Mouse (Mus musculus): Measurements from ENCODE around the gene Srp54a. TPM values are rescaled to one million over a fixed set of nuclear protein-coding genes. Genes with fewer than 3 reads are reported as not detected.
"Not testable (repeated sequence)": the region's sequence is repeated elsewhere in the genome, so short reads cannot be mapped to it uniquely, and the experiment has no call there.

Srp54a gene
- polyA plus RNA-seq, 1 experiment from 2014 or later: 158 TPM

GRCm38 (mm10) chr12:55092127-55092526 is 12.1 kb downstream of the Srp54a start:
- ATAC-seq (replicated peaks; ENCODE audit: extremely low read depth, insufficient read depth, low FRiP score); H3K27ac ChIP-seq (ENCODE audit: low read length); H3K9me3 ChIP-seq (replicated peaks; ENCODE audit: control insufficient read depth, low read length); H3K27me3 ChIP-seq (ENCODE audit: control insufficient read depth, insufficient read depth, low read length); H3K4me1 ChIP-seq (ENCODE audit: control insufficient read depth, insufficient read depth, low read length); H3K36me3 ChIP-seq (ENCODE audit: control insufficient read depth, insufficient read depth); H3K4me2 ChIP-seq (ENCODE audit: low read depth, low read length); H3K9ac ChIP-seq (ENCODE audit: low read length); H3K4me3 ChIP-seq (ENCODE audit: low read length): not testable (repeated sequence)
- 90% methylated on average over 1 of the region's 7 CpGs for WGBS

- H3K9me3 ChIP-seq (replicated peaks; ENCODE audit: control insufficient read depth, low read length); H3K36me3 ChIP-seq (ENCODE audit: control insufficient read depth, insufficient read depth); H3K4me3 ChIP-seq (ENCODE audit: low read length); H3K4me2 ChIP-seq (ENCODE audit: low read depth, low read length); H3K27ac ChIP-seq (ENCODE audit: low read length); H3K9ac ChIP-seq (ENCODE audit: low read length); ATAC-seq (replicated peaks; ENCODE audit: extremely low read depth, insufficient read depth, low FRiP score); H3K27me3 ChIP-seq (ENCODE audit: control insufficient read depth, insufficient read depth, low read length); H3K4me1 ChIP-seq (ENCODE audit: control insufficient read depth, insufficient read depth, low read length): not testable (repeated sequence)
- WGBS: no CpG with 5 or more reads among the region's 7 CpGs
Observed at GRCm38 (mm10) chr12:55112616-55113015, 32.6 kb downstream of the Srp54a start.

DNA sequence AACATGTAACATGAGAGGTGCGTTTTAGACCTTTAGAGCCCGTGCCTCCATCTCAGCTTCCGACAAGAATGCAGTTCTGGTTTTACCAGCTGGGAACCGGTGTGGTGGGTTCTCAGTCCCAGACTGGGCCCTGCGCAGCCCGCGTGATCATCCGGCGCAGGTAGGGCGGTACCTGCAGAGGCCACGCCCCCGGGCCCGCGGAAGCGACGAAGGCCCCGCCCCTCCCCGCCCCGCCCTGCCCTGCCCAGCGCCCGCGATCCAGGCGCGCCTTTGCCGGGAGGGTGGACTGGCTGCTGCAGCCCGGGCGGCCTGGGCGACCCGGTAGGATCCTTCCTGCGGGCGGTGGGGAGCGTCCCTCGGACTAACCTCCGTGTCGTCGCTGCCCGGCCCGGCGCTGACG is 44.2 kb downstream of the Srp54a start, which contains the start of gene Fam177a:
TSS of gene Fam177a (plus strand) at position 228 of the 400 bp plus-strand sequence.
- H3K27me3 ChIP-seq (ENCODE audit: control insufficient read depth, insufficient read depth, low read length); H3K27ac ChIP-seq (ENCODE audit: low read length); H3K36me3 ChIP-seq (ENCODE audit: control insufficient read depth, insufficient read depth); H3K4me1 ChIP-seq (ENCODE audit: control insufficient read depth, insufficient read depth, low read length); H3K4me3 ChIP-seq (ENCODE audit: low read length); H3K4me2 ChIP-seq (ENCODE audit: low read depth, low read length); H3K9ac ChIP-seq (ENCODE audit: low read length); H3K9me3 ChIP-seq (replicated peaks; ENCODE audit: control insufficient read depth, low read length): not testable (repeated sequence)
- WGBS: no CpG with 5 or more reads among the region's 40 CpGs
- peak; percentile 96 for ATAC-seq (replicated peaks; ENCODE audit: extremely low read depth, insufficient read depth, low FRiP score)

- H3K4me3 ChIP-seq (ENCODE audit: low read length); H3K9me3 ChIP-seq (replicated peaks; ENCODE audit: control insufficient read depth, low read length); H3K9ac ChIP-seq (ENCODE audit: low read length); H3K27ac ChIP-seq (ENCODE audit: low read length); H3K36me3 ChIP-seq (ENCODE audit: control insufficient read depth, insufficient read depth); H3K4me2 ChIP-seq (ENCODE audit: low read depth, low read length); H3K27me3 ChIP-seq (ENCODE audit: control insufficient read depth, insufficient read depth, low read length); H3K4me1 ChIP-seq (ENCODE audit: control insufficient read depth, insufficient read depth, low read length): not testable (repeated sequence)
- no CpG with 5 or more reads among the region's 18 CpGs for WGBS
- ATAC-seq (replicated peaks; ENCODE audit: extremely low read depth, insufficient read depth, low FRiP score): peak; percentile 64
Observed at GRCm38 (mm10) chr12:55124731-55125130, 44.7 kb downstream of the Srp54a start.

DNA sequence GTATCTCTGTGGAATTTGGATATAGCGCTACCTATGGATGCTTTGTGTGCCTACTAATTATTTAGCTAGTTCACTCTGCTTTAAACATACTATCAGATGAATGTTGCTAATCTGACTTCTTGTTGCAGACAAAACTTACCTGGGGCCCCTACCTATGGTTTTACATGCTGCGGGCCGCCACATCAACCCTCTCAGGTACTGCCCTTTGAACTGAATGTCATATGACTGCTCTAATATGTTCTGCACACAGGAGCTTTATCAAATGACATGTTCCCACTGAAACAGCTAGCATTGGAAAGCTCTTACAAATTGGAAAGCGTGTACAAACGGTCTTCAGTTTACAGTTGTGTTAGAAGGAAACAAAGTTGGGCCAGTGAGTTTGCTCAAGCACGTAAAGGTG is 55.5 kb downstream of the Srp54a start:
- not testable (repeated sequence) for H3K9me3 ChIP-seq (replicated peaks; ENCODE audit: control insufficient read depth, low read length); H3K9ac ChIP-seq (ENCODE audit: low read length); ATAC-seq (replicated peaks; ENCODE audit: extremely low read depth, insufficient read depth, low FRiP score); H3K36me3 ChIP-seq (ENCODE audit: control insufficient read depth, insufficient read depth); H3K4me1 ChIP-seq (ENCODE audit: control insufficient read depth, insufficient read depth, low read length); H3K27me3 ChIP-seq (ENCODE audit: control insufficient read depth, insufficient read depth, low read length); H3K4me3 ChIP-seq (ENCODE audit: low read length); H3K27ac ChIP-seq (ENCODE audit: low read length); H3K4me2 ChIP-seq (ENCODE audit: low read depth, low read length)
- WGBS: no CpG with 5 or more reads among the region's 6 CpGs

- not testable (repeated sequence) for H3K27me3 ChIP-seq (ENCODE audit: control insufficient read depth, insufficient read depth, low read length); H3K27ac ChIP-seq (ENCODE audit: low read length); H3K4me2 ChIP-seq (ENCODE audit: low read depth, low read length); H3K36me3 ChIP-seq (ENCODE audit: control insufficient read depth, insufficient read depth); H3K9ac ChIP-seq (ENCODE audit: low read length); ATAC-seq (replicated peaks; ENCODE audit: extremely low read depth, insufficient read depth, low FRiP score); H3K4me3 ChIP-seq (ENCODE audit: low read length); H3K4me1 ChIP-seq (ENCODE audit: control insufficient read depth, insufficient read depth, low read length); H3K9me3 ChIP-seq (replicated peaks; ENCODE audit: control insufficient read depth, low read length)
- no CpG with 5 or more reads among the region's 6 CpGs for WGBS
Observed at GRCm38 (mm10) chr12:55137859-55138258, 57.8 kb downstream of the Srp54a start.

- H3K27me3 ChIP-seq (ENCODE audit: control insufficient read depth, insufficient read depth, low read length); H3K4me2 ChIP-seq (ENCODE audit: low read depth, low read length); H3K27ac ChIP-seq (ENCODE audit: low read length); H3K4me1 ChIP-seq (ENCODE audit: control insufficient read depth, insufficient read depth, low read length); H3K9me3 ChIP-seq (replicated peaks; ENCODE audit: control insufficient read depth, low read length); H3K36me3 ChIP-seq (ENCODE audit: control insufficient read depth, insufficient read depth); H3K9ac ChIP-seq (ENCODE audit: low read length): not testable (repeated sequence)
- peak within 1 kb of the TSS; percentile 30; the same call in 1 of the 2 replicates for H3K4me3 ChIP-seq (ENCODE audit: low read length)
- WGBS: no CpG with 5 or more reads among the region's 57 CpGs
- ATAC-seq (replicated peaks; ENCODE audit: extremely low read depth, insufficient read depth, low FRiP score): peak; percentile 98
Observed at GRCm38 (mm10) chr12:55154559-55155448, 74.7 kb downstream of the Srp54a start, which contains the start of gene Srp54b. Gene Srp54b, plus strand, starts transcription at chr12:55155104.

- H3K27me3 ChIP-seq (ENCODE audit: control insufficient read depth, insufficient read depth, low read length); H3K9me3 ChIP-seq (replicated peaks; ENCODE audit: control insufficient read depth, low read length); H3K36me3 ChIP-seq (ENCODE audit: control insufficient read depth, insufficient read depth); H3K4me2 ChIP-seq (ENCODE audit: low read depth, low read length); H3K4me1 ChIP-seq (ENCODE audit: control insufficient read depth, insufficient read depth, low read length); H3K9ac ChIP-seq (ENCODE audit: low read length); H3K27ac ChIP-seq (ENCODE audit: low read length): not testable (repeated sequence)
- peak; percentile 39; the same call in 1 of the 2 replicates for ATAC-seq (replicated peaks; ENCODE audit: extremely low read depth, insufficient read depth, low FRiP score)
- 0% methylated on average over 9 of the region's 24 CpGs for WGBS
- H3K4me3 ChIP-seq (ENCODE audit: low read length): peak overlapping the region; percentile 30; the same call in 1 of the 2 replicates
Observed at GRCm38 (mm10) chr12:55155449-55155783, 75.4 kb downstream of the Srp54a start.
